Mouse (Mus musculus) gastrocnemius, postnatal 14 days (tissue): ENCODE data around the gene Ror1. TPM values are rescaled to one million over a fixed set of nuclear protein-coding genes. Genes with fewer than 3 reads are reported as not detected.

Experiments used
- DNase-seq: peaks from one replicate; pipeline ENCODE4 v3.0.0; 2021; ENCODE audit warnings: mixed read lengths
- intact Hi-C: fragments of 180-260 bp; cut with DNase I; formaldehyde crosslinking; loops from one replicate; pipeline ENCODE4 v1.15.1; 2025; ENCODE audit warnings: low total_unique reads
- total RNA-seq, 2 experiments: library from RNA; stranded (reverse); gene quantifications; 2 replicates each; pipeline ENCODE4 v1.2.3; 2021

The Ror1 gene
- total RNA-seq, 2 experiments from 2014 or later = 4.7 to 6.2 TPM

- DNase-seq = no peak
- intact Hi-C loops = no loop called here
These were observed 102.7 kb downstream of the Ror1 start for GRCm38 (mm10) chr4:100198275-100198674.

GRCm38 (mm10) chr4:100201322-100201721, 105.7 kb downstream of the Ror1 start:
- intact Hi-C loops = no loop called here
- DNase-seq = no peak

- DNase-seq = no peak
These were observed 107.5 kb downstream of the Ror1 start for GRCm38 (mm10) chr4:100203066-100203465.

GRCm38 (mm10) chr4:100203688-100204087, 108.1 kb downstream of the Ror1 start:
- no peak for DNase-seq
- intact Hi-C loops = no loop called here

More at GRCm38 (mm10) chr4:100203066-100203465, 107.5 kb downstream of the Ror1 start:
- intact Hi-C loops = no loop called here

DNA sequence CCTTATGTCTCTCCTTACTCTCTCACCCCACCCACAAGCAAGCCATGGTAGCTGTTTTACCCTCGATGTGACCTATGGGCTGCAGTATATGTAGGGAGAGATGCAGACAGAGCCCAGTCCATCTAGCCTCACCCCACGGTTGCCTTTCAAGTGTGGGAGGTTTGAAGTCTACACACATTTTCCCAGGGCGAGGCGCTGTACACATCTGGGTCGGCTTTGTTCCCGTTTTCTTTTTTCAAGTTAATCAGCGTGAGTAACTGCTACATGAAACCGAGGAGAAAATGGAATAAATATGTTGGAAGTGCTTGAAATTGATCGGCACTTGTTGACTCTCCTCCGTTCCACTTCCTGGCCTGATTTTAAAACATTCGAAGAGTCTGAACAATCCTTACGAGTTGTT, 108.8 kb downstream of the Ror1 start:
- DNase-seq = no peak
- intact Hi-C loops = no loop called here

DNA sequence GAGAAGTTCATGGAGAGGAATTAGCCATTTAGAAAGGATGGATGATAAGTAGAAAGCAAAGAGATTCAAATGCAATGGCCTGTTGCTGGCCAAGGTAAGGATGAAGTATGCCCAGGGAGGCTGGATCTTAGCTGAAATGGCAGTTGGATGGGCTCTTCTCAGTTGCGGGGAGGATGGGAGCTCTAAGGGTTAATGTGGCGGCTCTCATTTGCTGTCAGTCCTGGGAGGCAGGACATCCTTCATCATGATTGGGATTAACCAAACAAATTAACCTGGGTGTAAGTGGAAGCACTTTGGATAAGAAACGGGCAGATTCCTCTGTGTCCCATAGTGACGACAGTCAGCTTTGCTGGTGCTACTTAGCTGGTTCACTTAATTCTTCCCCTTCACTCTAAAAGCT, 112.5 kb downstream of the Ror1 start:
- intact Hi-C loops = no loop called here
- DNase-seq = no peak

DNA sequence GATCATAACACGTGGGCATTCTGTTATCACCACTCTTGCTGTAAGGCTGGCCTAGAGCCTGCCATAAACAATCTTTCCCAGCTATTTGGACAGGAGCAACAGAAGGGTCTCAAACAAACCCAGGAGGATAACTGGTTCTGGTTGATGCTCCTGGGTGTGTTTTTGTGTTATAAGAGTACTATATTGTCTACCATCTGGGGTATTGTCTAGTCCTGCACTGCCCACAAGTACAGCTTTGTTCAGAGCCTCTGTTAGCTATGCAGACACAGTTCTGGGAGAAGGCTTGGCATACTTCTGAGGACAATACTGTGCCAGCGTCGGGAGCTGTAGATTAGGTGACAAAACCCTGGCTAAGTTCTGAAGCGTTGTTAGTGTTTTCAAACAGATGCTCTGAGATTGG, 113.5 kb downstream of the Ror1 start:
- DNase-seq = no peak
- intact Hi-C loops = no loop called here

GRCm38 (mm10) chr4:100211331-100211730, 115.7 kb downstream of the Ror1 start:
- intact Hi-C loops = loop anchor here (10.0 kb wide), 1 partner anchor 193 kb away; no protein-coding TSS in a partner anchor
- DNase-seq = no peak

- DNase-seq = peak; percentile 14
- intact Hi-C loops = loop anchor here (10.0 kb wide), 1 partner anchor 190 kb away; no protein-coding TSS in a partner anchor
These were observed 119.0 kb downstream of the Ror1 start for GRCm38 (mm10) chr4:100214324-100215215.

- intact Hi-C loops = loop anchor here (10.0 kb wide), 1 partner anchor 188 kb away; no protein-coding TSS in a partner anchor
- no peak for DNase-seq
These were observed 121.0 kb downstream of the Ror1 start for GRCm38 (mm10) chr4:100216587-100216986.

- intact Hi-C loops = loop anchor here (10.0 kb wide), 1 partner anchor 186 kb away; no protein-coding TSS in a partner anchor
- DNase-seq = no peak
These were observed 123.4 kb downstream of the Ror1 start for GRCm38 (mm10) chr4:100219026-100219425.

DNA sequence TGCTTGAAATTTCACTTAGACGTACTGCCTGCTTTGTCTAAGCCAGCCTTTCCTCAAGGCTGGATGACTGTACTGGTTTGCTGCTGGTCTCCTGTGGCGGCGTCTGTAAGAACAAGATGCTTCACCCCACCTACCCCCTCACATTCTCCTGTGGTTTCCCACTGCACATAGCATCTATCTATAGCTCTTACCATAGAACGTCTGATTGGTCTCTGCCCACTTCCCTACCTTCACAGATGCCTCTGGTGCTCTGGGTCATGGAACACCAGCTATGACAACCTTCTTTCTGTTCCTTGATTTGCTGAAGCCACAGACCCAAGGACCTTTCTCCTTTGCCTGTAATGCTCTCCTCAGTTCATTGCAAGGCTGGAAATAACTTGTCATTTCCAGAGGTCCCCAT, 124.0 kb downstream of the Ror1 start:
- no peak for DNase-seq
- intact Hi-C loops = loop anchor here (10.0 kb wide), 1 partner anchor 185 kb away; no protein-coding TSS in a partner anchor

- no peak for DNase-seq
- intact Hi-C loops = no loop called here
These were observed 126.6 kb downstream of the Ror1 start for GRCm38 (mm10) chr4:100221978-100222737.

- intact Hi-C loops = no loop called here
- DNase-seq = no peak
These were observed 127.9 kb downstream of the Ror1 start for GRCm38 (mm10) chr4:100223532-100223931.

GRCm38 (mm10) chr4:100223965-100224364, 128.4 kb downstream of the Ror1 start:
- DNase-seq = no peak
- intact Hi-C loops = no loop called here

DNA sequence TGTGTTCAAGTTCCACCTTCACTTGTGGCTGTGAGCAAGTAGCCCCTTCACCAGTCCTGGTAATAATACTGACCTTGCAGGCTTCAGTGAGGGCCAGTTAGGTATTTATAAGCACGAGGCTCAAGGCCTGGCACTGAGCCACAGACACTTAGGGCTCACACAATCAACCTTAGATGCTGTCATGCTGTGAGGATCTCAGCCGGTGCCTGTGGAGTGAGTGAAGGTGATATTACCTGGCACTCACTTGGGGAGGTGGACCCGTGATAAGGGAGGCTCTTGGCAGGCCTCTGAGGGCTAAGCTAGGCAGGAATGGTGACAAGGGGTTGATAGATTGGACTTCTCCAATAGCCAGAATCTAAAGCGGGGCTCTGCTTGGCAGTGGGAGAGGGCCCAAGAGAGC, 131.0 kb downstream of the Ror1 start:
- DNase-seq = no peak

DNA sequence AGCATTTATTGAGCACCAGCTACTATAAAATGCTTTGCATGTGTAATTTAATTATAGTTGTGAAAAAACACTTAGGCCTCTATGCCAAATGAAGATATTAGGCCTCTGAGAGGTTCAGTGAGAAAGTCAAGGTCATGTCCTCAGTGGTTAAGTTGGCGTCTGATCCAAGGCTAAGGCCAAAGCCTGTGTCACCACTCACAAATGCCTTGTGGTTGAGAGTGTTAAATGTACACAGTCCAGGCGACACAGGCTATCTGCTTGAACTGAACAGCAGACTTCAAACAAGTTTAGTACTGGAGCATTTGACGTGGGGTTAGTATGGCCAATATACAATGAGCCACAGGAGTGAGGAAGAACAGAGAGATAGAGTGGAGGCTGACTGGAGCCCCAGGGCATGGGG, 132.5 kb downstream of the Ror1 start:
- no peak for DNase-seq
- intact Hi-C loops = no loop called here

More for the DNA sequence above, 131.0 kb downstream of the Ror1 start:
- intact Hi-C loops = no loop called here

- no peak for DNase-seq
- intact Hi-C loops = no loop called here
These were observed 134.7 kb downstream of the Ror1 start for GRCm38 (mm10) chr4:100230245-100230644.

DNA sequence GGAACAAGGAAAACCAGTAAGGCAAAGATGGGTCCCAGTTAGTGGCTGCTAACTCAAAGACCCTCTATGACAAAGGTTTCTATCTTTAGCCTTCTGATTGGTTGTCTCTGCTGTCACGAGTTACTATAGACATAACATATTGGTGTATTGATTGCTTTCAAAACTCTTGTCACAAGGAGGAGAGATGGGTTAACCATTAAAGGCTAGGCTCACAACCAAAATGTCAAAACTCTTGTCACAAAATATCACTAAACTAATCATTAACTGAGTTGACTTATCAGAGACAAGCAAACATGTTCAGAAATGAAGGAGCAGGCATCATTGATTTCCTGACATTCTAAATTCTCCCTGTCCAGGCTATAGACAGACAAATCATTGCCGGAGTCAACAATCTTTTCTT, 135.4 kb downstream of the Ror1 start:
- intact Hi-C loops = no loop called here
- DNase-seq = no peak

- intact Hi-C loops = no loop called here
- no peak for DNase-seq
These were observed 136.3 kb downstream of the Ror1 start for GRCm38 (mm10) chr4:100231906-100232305.
